Mouse (Mus musculus) erythroblast, embryonic 14.5 days (primary cell): ENCODE results near the gene Trpm6.

Experiments
- GATA1 ChIP-seq: IDR thresholded peaks from 2 replicates; pipeline ENCODE4 v1.6.1; 2012; ENCODE audit warnings: low read length, inconsistent platforms, mixed read lengths
- TAL1 ChIP-seq: IDR thresholded peaks from 3 replicates; pipeline ENCODE4 v1.6.1; 2012; ENCODE audit warnings: low read length, inconsistent platforms, mixed read lengths

DNA sequence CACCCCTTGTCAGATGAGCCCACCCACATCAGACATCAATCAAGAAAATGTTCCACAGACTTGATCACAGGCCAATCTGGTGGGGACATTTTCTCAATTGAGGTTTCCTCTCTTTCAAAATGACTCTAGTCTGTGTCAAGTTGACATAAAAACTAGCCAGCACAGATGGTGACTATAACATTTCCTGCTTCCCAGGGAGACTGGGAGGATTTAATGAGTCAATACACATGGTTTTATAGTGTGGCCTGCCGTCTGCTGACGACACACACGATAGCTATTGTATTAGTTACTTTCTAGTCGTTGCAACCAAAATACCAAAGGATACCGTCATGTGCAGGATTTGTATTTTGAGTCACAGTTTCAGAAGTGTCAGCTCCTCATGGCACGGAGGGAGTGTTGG lies 191.6 kb downstream of the Trpm6 start:
- TF ChIP-seq GATA1 (no peak), TAL1 (no peak)
